Mouse (Mus musculus) G1E (cell line): ENCODE measurements at regions not wholly inside any gene's neighbourhood (a gene's known extent, or its start where the extent isn't known, plus 50 kb on each side); places are given as distances from the start of the nearest gene placed in this dataset.

Source experiments
- CTCF ChIP-seq: IDR thresholded peaks from 2 replicates; pipeline ENCODE4 v1.5.1; 2012; ENCODE audit warnings: low read depth, low read length, inconsistent platforms, mixed read lengths
- GATA1 ChIP-seq: IDR thresholded peaks from 2 replicates; pipeline ENCODE4 v1.6.1; 2012; ENCODE audit warnings: borderline replicate concordance, low read length, inconsistent platforms, mixed read lengths

DNA sequence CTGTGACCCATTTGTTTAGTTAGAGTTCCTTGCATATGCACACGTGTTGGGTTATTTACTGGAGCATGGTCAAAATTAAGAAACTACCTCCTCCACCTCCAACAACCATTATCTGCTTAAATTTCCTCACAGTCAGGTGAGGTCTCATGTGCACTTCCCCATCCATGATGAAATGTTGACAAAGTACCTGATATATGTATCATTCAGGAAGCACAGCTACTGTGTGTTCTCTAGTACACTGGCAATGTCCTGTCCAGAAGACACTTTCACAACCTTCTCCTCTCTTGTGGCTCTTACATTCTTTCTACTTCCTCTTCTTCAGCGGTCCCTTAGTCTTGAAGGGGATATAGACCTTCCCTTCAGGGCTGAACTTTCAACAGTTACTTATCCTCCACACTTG lies 448.1 kb downstream of the Inhba start:
- no peak for TF ChIP-seq CTCF
- TF ChIP-seq GATA1: no peak
